Mouse (Mus musculus): ENCODE measurements around the gene Cdk14. TPM values are rescaled to one million over a fixed set of nuclear protein-coding genes. Genes with fewer than 3 reads are reported as not detected.

Cdk14 gene
- total RNA-seq, 1 experiment from 2014 or later = 43.7 TPM

- no peak for ATAC-seq (replicated peaks; ENCODE audit: insufficient number of reproducible peaks, low FRiP score, low TSS enrichment, poor library complexity, severe bottlenecking)
Measured at GRCm38 (mm10) chr5:4986181-4986580, 433.9 kb downstream of the Cdk14 start.

- no peak for ATAC-seq (replicated peaks; ENCODE audit: insufficient number of reproducible peaks, low FRiP score, low TSS enrichment, poor library complexity, severe bottlenecking)
Measured at GRCm38 (mm10) chr5:4979551-4979950, 440.6 kb downstream of the Cdk14 start.

GRCm38 (mm10) chr5:4973408-4973807 is 446.7 kb downstream of the Cdk14 start:
- ATAC-seq (replicated peaks; ENCODE audit: insufficient number of reproducible peaks, low FRiP score, low TSS enrichment, poor library complexity, severe bottlenecking) = no peak

- peak; percentile 45; the same call in 1 of the 2 replicates for ATAC-seq (replicated peaks; ENCODE audit: insufficient number of reproducible peaks, low FRiP score, low TSS enrichment, poor library complexity, severe bottlenecking)
Measured at GRCm38 (mm10) chr5:4962063-4962610, 458.0 kb downstream of the Cdk14 start.

GRCm38 (mm10) chr5:4961636-4962035 is 458.5 kb downstream of the Cdk14 start:
- ATAC-seq (replicated peaks; ENCODE audit: insufficient number of reproducible peaks, low FRiP score, low TSS enrichment, poor library complexity, severe bottlenecking) = no peak

- no peak for ATAC-seq (replicated peaks; ENCODE audit: insufficient number of reproducible peaks, low FRiP score, low TSS enrichment, poor library complexity, severe bottlenecking)
Measured at GRCm38 (mm10) chr5:4959446-4959845, 460.7 kb downstream of the Cdk14 start.

- ATAC-seq (replicated peaks; ENCODE audit: insufficient number of reproducible peaks, low FRiP score, low TSS enrichment, poor library complexity, severe bottlenecking) = no peak
Measured at GRCm38 (mm10) chr5:4955993-4956392, 464.1 kb downstream of the Cdk14 start.

- no peak for ATAC-seq (replicated peaks; ENCODE audit: insufficient number of reproducible peaks, low FRiP score, low TSS enrichment, poor library complexity, severe bottlenecking)
Measured at GRCm38 (mm10) chr5:4955392-4955791, 464.7 kb downstream of the Cdk14 start.

- ATAC-seq (replicated peaks; ENCODE audit: insufficient number of reproducible peaks, low FRiP score, low TSS enrichment, poor library complexity, severe bottlenecking) = no peak
Measured at GRCm38 (mm10) chr5:4949433-4949832, 470.7 kb downstream of the Cdk14 start.

GRCm38 (mm10) chr5:4948090-4948954 is 471.8 kb downstream of the Cdk14 start:
- no peak for ATAC-seq (replicated peaks; ENCODE audit: insufficient number of reproducible peaks, low FRiP score, low TSS enrichment, poor library complexity, severe bottlenecking)

- no peak for ATAC-seq (replicated peaks; ENCODE audit: insufficient number of reproducible peaks, low FRiP score, low TSS enrichment, poor library complexity, severe bottlenecking)
Measured at GRCm38 (mm10) chr5:4935131-4935530, 485.0 kb downstream of the Cdk14 start.

GRCm38 (mm10) chr5:4934491-4934890 is 485.6 kb downstream of the Cdk14 start:
- ATAC-seq (replicated peaks; ENCODE audit: insufficient number of reproducible peaks, low FRiP score, low TSS enrichment, poor library complexity, severe bottlenecking) = no peak

GRCm38 (mm10) chr5:4931539-4932143 is 488.5 kb downstream of the Cdk14 start:
- ATAC-seq (replicated peaks; ENCODE audit: insufficient number of reproducible peaks, low FRiP score, low TSS enrichment, poor library complexity, severe bottlenecking) = no peak

GRCm38 (mm10) chr5:4929628-4930027 is 490.5 kb downstream of the Cdk14 start:
- ATAC-seq (replicated peaks; ENCODE audit: insufficient number of reproducible peaks, low FRiP score, low TSS enrichment, poor library complexity, severe bottlenecking) = no peak

- ATAC-seq (replicated peaks; ENCODE audit: insufficient number of reproducible peaks, low FRiP score, low TSS enrichment, poor library complexity, severe bottlenecking) = no peak
Measured at GRCm38 (mm10) chr5:4924866-4925265, 495.2 kb downstream of the Cdk14 start.

- peak; percentile 71 for ATAC-seq (replicated peaks; ENCODE audit: insufficient number of reproducible peaks, low FRiP score, low TSS enrichment, poor library complexity, severe bottlenecking)
Measured at GRCm38 (mm10) chr5:4918376-4918775, 501.7 kb downstream of the Cdk14 start.

- ATAC-seq (replicated peaks; ENCODE audit: insufficient number of reproducible peaks, low FRiP score, low TSS enrichment, poor library complexity, severe bottlenecking) = no peak
Measured at GRCm38 (mm10) chr5:4917743-4918142, 502.4 kb downstream of the Cdk14 start.

- no peak for ATAC-seq (replicated peaks; ENCODE audit: insufficient number of reproducible peaks, low FRiP score, low TSS enrichment, poor library complexity, severe bottlenecking)
Measured at GRCm38 (mm10) chr5:4917274-4917673, 502.8 kb downstream of the Cdk14 start.

GRCm38 (mm10) chr5:4916390-4917273 is 503.5 kb downstream of the Cdk14 start:
- no peak for ATAC-seq (replicated peaks; ENCODE audit: insufficient number of reproducible peaks, low FRiP score, low TSS enrichment, poor library complexity, severe bottlenecking)
